Mouse (Mus musculus) limb, embryonic 11.5 days (tissue): Measurements from ENCODE around the gene Cela3a. TPM values are rescaled to one million over a fixed set of nuclear protein-coding genes. Genes with fewer than 3 reads are reported as not detected.

Experiments
- ATAC-seq: fragments of 200-750 bp; cut with Nextera tagmentation; 2 replicates; pipeline ENCODE4 v1.8.0; 2017; ENCODE audit warnings: low read depth; ENCODE audit not compliant: insufficient number of reproducible peaks, low FRiP score, low TSS enrichment
- DNase-seq: peaks from one replicate; pipeline ENCODE4 v3.0.0-alpha.2; 2015; ENCODE audit warnings: low spot score
- H3K27ac ChIP-seq: fragments of 300-500 bp; sonication (generic); replicated peaks from 2 replicates; pipeline ENCODE4 v1.5.1; 2014; ENCODE audit warnings: low read depth, mild to moderate bottlenecking, low read length
- H3K27me3 ChIP-seq: fragments of 300-500 bp; sonication (generic); 2 replicates; pipeline ENCODE4 v1.6.1; 2014; ENCODE audit warnings: mild to moderate bottlenecking, low read length, mixed read lengths; ENCODE audit not compliant: control insufficient read depth, insufficient read depth
- H3K36me3 ChIP-seq: fragments of 300-500 bp; sonication (generic); 2 replicates; pipeline ENCODE4 v1.6.1; 2014; ENCODE audit warnings: mild to moderate bottlenecking, low read length, moderate library complexity, mixed read lengths; ENCODE audit not compliant: control insufficient read depth, insufficient read depth
- H3K4me1 ChIP-seq: fragments of 300-500 bp; sonication (generic); 2 replicates; pipeline ENCODE4 v1.6.1; 2014; ENCODE audit warnings: low read length, mixed read lengths; ENCODE audit not compliant: control insufficient read depth, insufficient read depth
- H3K4me2 ChIP-seq: fragments of 300-500 bp; sonication (generic); 2 replicates; pipeline ENCODE4 v1.6.1; 2014; ENCODE audit warnings: low read depth, mild to moderate bottlenecking, moderate library complexity; ENCODE audit not compliant: severe bottlenecking
- H3K4me3 ChIP-seq: fragments of 300-500 bp; sonication (generic); 2 replicates; pipeline ENCODE4 v1.5.1; 2014; ENCODE audit warnings: low read depth, low read length
- H3K9ac ChIP-seq: fragments of 300-500 bp; sonication (generic); 2 replicates; pipeline ENCODE4 v1.6.1; 2014; ENCODE audit warnings: mild to moderate bottlenecking, low read length
- H3K9me3 ChIP-seq: fragments of 300-500 bp; sonication (generic); 2 replicates; pipeline ENCODE4 v1.6.1; 2016; ENCODE audit warnings: low read length; ENCODE audit not compliant: control insufficient read depth
- WGBS: fragments of 180-500 bp; shearing (Covaris S2); extraction: QIAGEN DNeasy Blood & Tissue Kit; methylation state at CpG from one replicate; pipeline ENCODE4 v1.1.7; 2014; 5-methylcytosine and 5-hydroxymethylcytosine counted together
- polyA plus RNA-seq: library from polyadenylated mRNA; unstranded; fragments of >200 nt; fragmentation: Nextera tagmentation; extraction: Ambion mirVana; gene quantifications from 2 replicates; pipeline ENCODE4 v1.2.1, GENCODE M21; 2014

The Cela3a gene
- polyA plus RNA-seq, 1 experiment from 2014 or later = not detected

GRCm38 (mm10) chr4:137360996-137361395 is 48.6 kb downstream of the Cela3a start:
- H3K9ac ChIP-seq = no peak overlapping the region
- no peak overlapping the region for H3K27ac ChIP-seq
- no peak for ATAC-seq
- no peaks in the 10 kb centered on the region for H3K36me3 ChIP-seq
- H3K9me3 ChIP-seq = no peaks in the 10 kb centered on the region
- peaks cover 4% of the 10 kb centered on the region; the same call in 1 of the 2 replicates for H3K4me1 ChIP-seq
- no peaks in the 10 kb centered on the region for H3K27me3 ChIP-seq
- H3K4me2 ChIP-seq = no peak overlapping the region
- WGBS = 72% methylated on average over 3 of the region's 3 CpGs
- H3K4me3 ChIP-seq = no peak overlapping the region
- no peak for DNase-seq

GRCm38 (mm10) chr4:137358291-137359002 is 51.1 kb downstream of the Cela3a start:
- no peaks in the 10 kb centered on the region for H3K9me3 ChIP-seq
- no peaks in the 10 kb centered on the region for H3K27me3 ChIP-seq
- WGBS = 64% methylated on average over 14 of the region's 14 CpGs
- H3K4me3 ChIP-seq = no peak overlapping the region
- H3K4me1 ChIP-seq = peaks cover 6% of the 10 kb centered on the region; the same call in 1 of the 2 replicates
- ATAC-seq (no peak), DNase-seq (no peak)
- no peak overlapping the region for H3K4me2 ChIP-seq
- no peak overlapping the region for H3K9ac ChIP-seq
- no peaks in the 10 kb centered on the region for H3K36me3 ChIP-seq
- H3K27ac ChIP-seq = no peak overlapping the region

- Histone ChIP-seq H3K27ac (peak within 1 kb of the TSS; percentile 92), H3K4me2 (peak within 1 kb of the TSS; percentile 58), H3K4me3 (peak within 1 kb of the TSS; percentile 82), H3K27me3 (no peaks in the 10 kb centered on the region), H3K9me3 (no peaks in the 10 kb centered on the region), H3K4me1 (peaks cover 6% of the 10 kb centered on the region; the same call in 1 of the 2 replicates), H3K36me3 (no peaks in the 10 kb centered on the region), H3K9ac (peak within 1 kb of the TSS; percentile 97)
- WGBS = 1% methylated on average over 36 of the region's 44 CpGs
- ATAC-seq (peak; percentile 96), DNase-seq (peak; percentile 99)
These were observed 51.9 kb downstream of the Cela3a start, which contains the start of gene Cdc42 for GRCm38 (mm10) chr4:137357517-137358254. TSS of gene Cdc42 (minus strand) at chr4:137357720.

- ATAC-seq = peak; percentile 56
These were observed 52.7 kb downstream of the Cela3a start for GRCm38 (mm10) chr4:137356674-137357510.

More at GRCm38 (mm10) chr4:137356674-137357510, 52.7 kb downstream of the Cela3a start:
- WGBS = under 1% methylated on average over 41 of the region's 90 CpGs
- peak overlapping the region; percentile 82 for H3K4me3 ChIP-seq
- peak overlapping the region; percentile 97 for H3K9ac ChIP-seq
- peaks cover 6% of the 10 kb centered on the region; the same call in 1 of the 2 replicates for H3K4me1 ChIP-seq
- H3K27me3 ChIP-seq = no peaks in the 10 kb centered on the region
- DNase-seq = peak; percentile 69
- H3K9me3 ChIP-seq = no peaks in the 10 kb centered on the region
- H3K4me2 ChIP-seq = peak overlapping the region; percentile 58
- H3K36me3 ChIP-seq = no peaks in the 10 kb centered on the region
- peak overlapping the region; percentile 92 for H3K27ac ChIP-seq

Other genes with a start within 250 kb of the Cela3a start
- gene Wnt4, start 132.3 kb downstream of the Cela3a start, polyA plus RNA-seq = 3.5 and 5.1 TPM in 2 replicates
- gene Cdc42, start 52.1 kb downstream of the Cela3a start, polyA plus RNA-seq = 620 and 621 TPM in 2 replicates
- gene Cela3b, start 20.7 kb upstream of the Cela3a start, polyA plus RNA-seq = not detected in 2 replicates
- not detected in 2 replicates for gene 1700013G24Rik, start 43.5 kb upstream of the Cela3a start, polyA plus RNA-seq
- 20.6 and 22.4 TPM in 2 replicates for gene Hspg2, start 59.0 kb upstream of the Cela3a start, polyA plus RNA-seq
- not detected in 2 replicates for gene Ldlrad2, start 164.8 kb upstream of the Cela3a start, polyA plus RNA-seq
- gene Usp48, start 184.0 kb upstream of the Cela3a start, polyA plus RNA-seq = 93.0 and 99.6 TPM in 2 replicates